Mouse (Mus musculus) limb, embryonic 11.5 days (tissue): ENCODE measurements around the gene Agap3. TPM values are rescaled to one million over a fixed set of nuclear protein-coding genes. Genes with fewer than 3 reads are reported as not detected.

Source experiments
- ATAC-seq: fragments of 200-750 bp; cut with Nextera tagmentation; 2 replicates; pipeline ENCODE4 v1.8.0; 2017; ENCODE audit warnings: low read depth; ENCODE audit not compliant: insufficient number of reproducible peaks, low FRiP score, low TSS enrichment
- DNase-seq: peaks from one replicate; pipeline ENCODE4 v3.0.0-alpha.2; 2015; ENCODE audit warnings: low spot score
- H3K27ac ChIP-seq: fragments of 300-500 bp; sonication (generic); replicated peaks from 2 replicates; pipeline ENCODE4 v1.5.1; 2014; ENCODE audit warnings: low read depth, mild to moderate bottlenecking, low read length
- H3K27me3 ChIP-seq: fragments of 300-500 bp; sonication (generic); 2 replicates; pipeline ENCODE4 v1.6.1; 2014; ENCODE audit warnings: mild to moderate bottlenecking, low read length, mixed read lengths; ENCODE audit not compliant: control insufficient read depth, insufficient read depth
- H3K36me3 ChIP-seq: fragments of 300-500 bp; sonication (generic); 2 replicates; pipeline ENCODE4 v1.6.1; 2014; ENCODE audit warnings: mild to moderate bottlenecking, low read length, moderate library complexity, mixed read lengths; ENCODE audit not compliant: control insufficient read depth, insufficient read depth
- H3K4me1 ChIP-seq: fragments of 300-500 bp; sonication (generic); 2 replicates; pipeline ENCODE4 v1.6.1; 2014; ENCODE audit warnings: low read length, mixed read lengths; ENCODE audit not compliant: control insufficient read depth, insufficient read depth
- H3K4me2 ChIP-seq: fragments of 300-500 bp; sonication (generic); 2 replicates; pipeline ENCODE4 v1.6.1; 2014; ENCODE audit warnings: low read depth, mild to moderate bottlenecking, moderate library complexity; ENCODE audit not compliant: severe bottlenecking
- H3K4me3 ChIP-seq: fragments of 300-500 bp; sonication (generic); 2 replicates; pipeline ENCODE4 v1.5.1; 2014; ENCODE audit warnings: low read depth, low read length
- H3K9ac ChIP-seq: fragments of 300-500 bp; sonication (generic); 2 replicates; pipeline ENCODE4 v1.6.1; 2014; ENCODE audit warnings: mild to moderate bottlenecking, low read length
- H3K9me3 ChIP-seq: fragments of 300-500 bp; sonication (generic); 2 replicates; pipeline ENCODE4 v1.6.1; 2016; ENCODE audit warnings: low read length; ENCODE audit not compliant: control insufficient read depth
- WGBS: fragments of 180-500 bp; shearing (Covaris S2); extraction: QIAGEN DNeasy Blood & Tissue Kit; methylation state at CpG from one replicate; pipeline ENCODE4 v1.1.7; 2014; 5-methylcytosine and 5-hydroxymethylcytosine counted together
- polyA plus RNA-seq: library from polyadenylated mRNA; unstranded; fragments of >200 nt; fragmentation: Nextera tagmentation; extraction: Ambion mirVana; gene quantifications from 2 replicates; pipeline ENCODE4 v1.2.1, GENCODE M21; 2014

Agap3 gene
- polyA plus RNA-seq, 1 experiment from 2014 or later, result 39.9 TPM

- Histone ChIP-seq H3K9me3 (no peaks in the 10 kb centered on the region), H3K9ac (no peak overlapping the region), H3K27ac (no peak overlapping the region), H3K4me1 (peaks cover 42% of the 10 kb centered on the region), H3K4me2 (peak overlapping the region; percentile 87), H3K4me3 (peak overlapping the region; percentile 52), H3K36me3 (peaks cover 8% of the 10 kb centered on the region; the same call in 1 of the 2 replicates), H3K27me3 (no peaks in the 10 kb centered on the region)
- DNase-seq (peak; percentile 58), ATAC-seq (peak; percentile 14; the same call in 1 of the 2 replicates)
- WGBS, result 1% methylated on average over 10 of the region's 10 CpGs
Observed at GRCm38 (mm10) chr5:24426037-24426432, 25.9 kb upstream of the Agap3 start.

- Histone ChIP-seq H3K27ac (no peak overlapping the region), H3K4me1 (peaks cover 42% of the 10 kb centered on the region), H3K9ac (no peak overlapping the region; the same call in 1 of the 2 replicates), H3K4me3 (peak overlapping the region; percentile 52), H3K27me3 (no peaks in the 10 kb centered on the region), H3K9me3 (no peaks in the 10 kb centered on the region), H3K4me2 (peak overlapping the region; percentile 87), H3K36me3 (peaks cover 13% of the 10 kb centered on the region)
- ATAC-seq (no peak; the same call in 1 of the 2 replicates), DNase-seq (no peak)
- WGBS, result 3% methylated on average over 9 of the region's 9 CpGs
Observed at GRCm38 (mm10) chr5:24426556-24427284, 25.3 kb upstream of the Agap3 start.

- no peaks in the 10 kb centered on the region for H3K27me3 ChIP-seq
- peaks cover 42% of the 10 kb centered on the region for H3K4me1 ChIP-seq
- no peaks in the 10 kb centered on the region for H3K9me3 ChIP-seq
- ATAC-seq (no peak), DNase-seq (no peak)
- peaks cover 17% of the 10 kb centered on the region for H3K36me3 ChIP-seq
- H3K4me2 ChIP-seq, result peak overlapping the region; percentile 87
- WGBS, result 9% methylated on average over 12 of the region's 12 CpGs
- H3K9ac ChIP-seq, result no peak overlapping the region
- H3K27ac ChIP-seq, result no peak overlapping the region
- no peak overlapping the region for H3K4me3 ChIP-seq
Observed at GRCm38 (mm10) chr5:24427285-24427633, 24.7 kb upstream of the Agap3 start.

GRCm38 (mm10) chr5:24427981-24428402 lies 24.0 kb upstream of the Agap3 start:
- H3K4me2 ChIP-seq, result peak overlapping the region; percentile 87; the same call in 1 of the 2 replicates
- no peaks in the 10 kb centered on the region for H3K9me3 ChIP-seq
- H3K4me3 ChIP-seq, result no peak overlapping the region
- H3K4me1 ChIP-seq, result peaks cover 39% of the 10 kb centered on the region
- DNase-seq (peak; percentile 62), ATAC-seq (no peak)
- H3K27ac ChIP-seq, result no peak overlapping the region; the same call in 1 of the 2 replicates
- WGBS, result 2% methylated on average over 14 of the region's 15 CpGs
- no peak overlapping the region for H3K9ac ChIP-seq
- H3K27me3 ChIP-seq, result no peaks in the 10 kb centered on the region
- peaks cover 21% of the 10 kb centered on the region for H3K36me3 ChIP-seq

GRCm38 (mm10) chr5:24428596-24428995 lies 23.4 kb upstream of the Agap3 start:
- no peak overlapping the region for H3K9ac ChIP-seq
- H3K4me3 ChIP-seq, result no peak overlapping the region
- peaks cover 38% of the 10 kb centered on the region for H3K4me1 ChIP-seq
- DNase-seq (peak; percentile 28), ATAC-seq (no peak)
- H3K36me3 ChIP-seq, result peaks cover 23% of the 10 kb centered on the region
- H3K4me2 ChIP-seq, result peak overlapping the region; percentile 87; the same call in 1 of the 2 replicates
- H3K27ac ChIP-seq, result no peak overlapping the region
- H3K27me3 ChIP-seq, result no peaks in the 10 kb centered on the region
- WGBS, result 8% methylated on average over 9 of the region's 9 CpGs
- no peaks in the 10 kb centered on the region for H3K9me3 ChIP-seq

- no peak overlapping the region for H3K9ac ChIP-seq
- H3K9me3 ChIP-seq, result no peaks in the 10 kb centered on the region
- DNase-seq (no peak), ATAC-seq (no peak)
- no peak overlapping the region for H3K4me2 ChIP-seq
- H3K4me1 ChIP-seq, result no peaks in the 10 kb centered on the region
- peaks cover 40% of the 10 kb centered on the region for H3K36me3 ChIP-seq
- no peak overlapping the region for H3K4me3 ChIP-seq
- WGBS, result 89% methylated on average over 8 of the region's 8 CpGs
- H3K27ac ChIP-seq, result no peak overlapping the region
- no peaks in the 10 kb centered on the region for H3K27me3 ChIP-seq
Observed at GRCm38 (mm10) chr5:24433993-24434392, 18.0 kb upstream of the Agap3 start.

GRCm38 (mm10) chr5:24441187-24441586 lies 10.8 kb upstream of the Agap3 start:
- ATAC-seq, result no peak
- H3K36me3 ChIP-seq, result peaks cover 23% of the 10 kb centered on the region
- 94% methylated on average over 8 of the region's 8 CpGs for WGBS

GRCm38 (mm10) chr5:24442029-24442428 lies 9.9 kb upstream of the Agap3 start:
- no peak for DNase-seq
- H3K36me3 ChIP-seq, result peaks cover 23% of the 10 kb centered on the region
- H3K4me3 ChIP-seq, result no peak overlapping the region

More at GRCm38 (mm10) chr5:24441187-24441586, 10.8 kb upstream of the Agap3 start:
- H3K4me1 ChIP-seq, result peaks cover 5% of the 10 kb centered on the region
- no peaks in the 10 kb centered on the region for H3K27me3 ChIP-seq
- no peak overlapping the region for H3K4me3 ChIP-seq
- H3K9me3 ChIP-seq, result no peaks in the 10 kb centered on the region
- H3K4me2 ChIP-seq, result no peak overlapping the region
- no peak for DNase-seq
- H3K27ac ChIP-seq, result no peak overlapping the region
- no peak overlapping the region for H3K9ac ChIP-seq

More at GRCm38 (mm10) chr5:24442029-24442428, 9.9 kb upstream of the Agap3 start:
- peaks cover 5% of the 10 kb centered on the region for H3K4me1 ChIP-seq
- H3K27ac ChIP-seq, result no peak overlapping the region
- 84% methylated on average over 9 of the region's 9 CpGs for WGBS
- no peak for ATAC-seq
- no peaks in the 10 kb centered on the region for H3K27me3 ChIP-seq
- no peak overlapping the region for H3K9ac ChIP-seq
- H3K9me3 ChIP-seq, result no peaks in the 10 kb centered on the region
- no peak overlapping the region for H3K4me2 ChIP-seq
